Mouse (Mus musculus): ENCODE data around the gene Polg. TPM values are rescaled to one million over a fixed set of nuclear protein-coding genes. Genes with fewer than 3 reads are reported as not detected.

Polg gene
- polyA plus RNA-seq, 1 experiment, result 54.6 TPM

DNA sequence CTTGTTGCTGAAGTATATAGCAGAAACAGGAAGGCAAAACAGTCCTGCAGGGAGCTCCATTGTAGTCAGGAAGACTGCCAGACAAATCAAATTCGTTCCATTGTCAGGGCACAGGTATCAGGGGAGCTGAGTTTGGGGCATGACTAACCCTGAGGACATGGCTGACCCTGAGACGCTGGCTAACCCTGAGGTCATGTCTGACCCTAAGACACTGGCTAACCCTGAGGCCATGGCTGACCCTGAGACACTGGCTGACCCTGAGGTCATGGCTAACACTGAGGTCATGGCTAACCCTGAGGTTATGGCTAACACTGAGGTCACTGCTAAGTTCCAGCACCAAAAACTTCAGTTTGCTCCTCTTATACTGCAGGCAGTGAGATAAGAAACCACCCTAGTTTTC is 26.1 kb downstream of the Polg start:
- WGBS, result 96% methylated on average over 2 of the region's 2 CpGs
- H3K36me3 ChIP-seq (ENCODE audit: control insufficient read depth, insufficient read depth, low read length), result no peaks in the 10 kb centered on the region
- H3K27ac ChIP-seq (ENCODE audit: insufficient read depth, low read length), result no peak overlapping the region
- no peak overlapping the region for H3K4me3 ChIP-seq (ENCODE audit: extremely low read depth, insufficient read depth, insufficient read length)
- TF ChIP-seq CTCF (IDR thresholded peaks at IDR 0.05; ENCODE audit: extremely low read depth, insufficient read depth, insufficient read length, insufficient replicate concordance) (no peak), POLR2A (IDR thresholded peaks at IDR 0.05; ENCODE audit: low read depth, low read length) (no peak)
- no peak for DNase-seq (ENCODE audit: low read depth in 1 of 2, low spot score in 2 of 2)
- no peaks in the 10 kb centered on the region for H3K4me1 ChIP-seq (ENCODE audit: control insufficient read depth, insufficient read depth, insufficient read length)
- no peaks in the 10 kb centered on the region for H3K27me3 ChIP-seq (ENCODE audit: control insufficient read depth, insufficient read depth, low read length)

DNA sequence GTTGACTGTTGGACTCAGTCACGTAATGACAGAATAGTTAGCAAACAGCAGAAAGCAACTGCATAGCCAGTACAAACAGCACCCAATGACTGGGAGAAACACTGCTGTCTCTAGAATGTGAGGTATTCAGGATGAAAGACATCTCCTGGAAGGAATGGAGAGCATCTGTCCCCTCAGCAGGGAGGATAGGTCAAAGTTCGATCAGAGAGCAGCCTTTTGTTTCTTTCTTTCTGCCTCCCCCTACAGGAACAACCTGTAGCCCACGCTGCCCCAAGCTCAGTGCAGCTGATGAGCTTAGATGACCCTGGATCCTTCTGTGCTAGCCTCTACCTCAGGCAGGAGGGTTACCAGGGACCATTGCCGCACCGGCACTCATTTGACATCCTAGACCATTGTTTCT is 37.9 kb downstream of the Polg start:
- Histone ChIP-seq H3K27ac (ENCODE audit: insufficient read depth, low read length) (no peak overlapping the region), H3K36me3 (ENCODE audit: control insufficient read depth, insufficient read depth, low read length) (no peaks in the 10 kb centered on the region), H3K4me1 (ENCODE audit: control insufficient read depth, insufficient read depth, insufficient read length) (no peaks in the 10 kb centered on the region), H3K27me3 (ENCODE audit: control insufficient read depth, insufficient read depth, low read length) (no peaks in the 10 kb centered on the region), H3K4me3 (ENCODE audit: extremely low read depth, insufficient read depth, insufficient read length) (no peak overlapping the region)
- 89% methylated on average over 5 of the region's 5 CpGs for WGBS
- DNase-seq (ENCODE audit: low read depth in 1 of 2, low spot score in 2 of 2), result no peak
- TF ChIP-seq CTCF (IDR thresholded peaks at IDR 0.05; ENCODE audit: extremely low read depth, insufficient read depth, insufficient read length, insufficient replicate concordance) (no peak), POLR2A (IDR thresholded peaks at IDR 0.05; ENCODE audit: low read depth, low read length) (no peak)

DNA sequence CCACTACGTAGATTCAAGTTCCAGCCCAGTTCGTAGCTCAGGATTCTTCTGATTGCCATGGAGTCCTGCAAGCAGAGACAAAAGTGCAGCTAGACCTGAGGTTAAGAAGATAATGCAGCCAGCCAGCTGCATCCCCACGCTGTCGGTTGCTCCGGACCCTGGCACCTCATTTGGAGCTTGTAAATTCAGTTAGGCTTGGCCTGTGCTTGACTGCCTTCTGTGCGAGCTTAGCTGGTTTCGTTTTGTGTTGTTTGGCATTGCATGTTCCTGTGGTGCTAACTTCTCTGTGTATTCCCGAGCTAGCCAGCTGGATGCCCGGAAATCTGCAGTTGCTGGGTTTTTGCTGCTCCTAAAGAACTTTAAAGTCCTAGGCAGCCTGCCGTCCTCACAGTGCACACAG is 40.4 kb downstream of the Polg start:
- Histone ChIP-seq H3K27me3 (ENCODE audit: control insufficient read depth, insufficient read depth, low read length) (no peaks in the 10 kb centered on the region), H3K36me3 (ENCODE audit: control insufficient read depth, insufficient read depth, low read length) (no peaks in the 10 kb centered on the region), H3K4me3 (ENCODE audit: extremely low read depth, insufficient read depth, insufficient read length) (no peak overlapping the region), H3K27ac (ENCODE audit: insufficient read depth, low read length) (no peak overlapping the region), H3K4me1 (ENCODE audit: control insufficient read depth, insufficient read depth, insufficient read length) (no peaks in the 10 kb centered on the region)
- WGBS, result 95% methylated on average over 10 of the region's 10 CpGs
- TF ChIP-seq POLR2A (IDR thresholded peaks at IDR 0.05; ENCODE audit: low read depth, low read length) (no peak), CTCF (IDR thresholded peaks at IDR 0.05; ENCODE audit: extremely low read depth, insufficient read depth, insufficient read length, insufficient replicate concordance) (no peak)
- DNase-seq (ENCODE audit: low read depth in 1 of 2, low spot score in 2 of 2), result no peak

DNA sequence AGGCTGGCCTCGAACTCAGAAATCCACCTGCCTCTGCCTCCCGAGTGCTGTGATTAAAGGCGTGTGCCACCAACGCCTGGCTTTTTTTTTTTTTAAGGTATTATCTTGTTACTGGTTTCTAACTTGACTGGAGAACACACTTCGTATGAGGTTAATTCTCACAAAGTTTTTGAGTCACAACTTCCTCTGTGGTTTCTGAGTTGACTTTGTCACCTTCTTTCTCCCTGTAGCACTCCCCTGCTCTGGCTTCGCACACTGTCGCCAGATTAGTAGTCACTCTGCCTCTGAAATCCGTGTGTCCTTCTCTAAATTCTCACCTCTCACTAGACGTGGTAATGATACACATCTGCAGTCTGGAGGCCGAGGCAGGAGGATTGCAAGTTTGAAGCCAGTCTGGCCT is 43.3 kb downstream of the Polg start:
- Histone ChIP-seq H3K27ac (ENCODE audit: insufficient read depth, low read length) (no peak overlapping the region), H3K4me3 (ENCODE audit: extremely low read depth, insufficient read depth, insufficient read length) (no peak overlapping the region), H3K36me3 (ENCODE audit: control insufficient read depth, insufficient read depth, low read length) (no peaks in the 10 kb centered on the region), H3K27me3 (ENCODE audit: control insufficient read depth, insufficient read depth, low read length) (no peaks in the 10 kb centered on the region), H3K4me1 (ENCODE audit: control insufficient read depth, insufficient read depth, insufficient read length) (no peaks in the 10 kb centered on the region)
- DNase-seq (ENCODE audit: low read depth in 1 of 2, low spot score in 2 of 2), result no peak
- TF ChIP-seq CTCF (IDR thresholded peaks at IDR 0.05; ENCODE audit: extremely low read depth, insufficient read depth, insufficient read length, insufficient replicate concordance) (no peak), POLR2A (IDR thresholded peaks at IDR 0.05; ENCODE audit: low read depth, low read length) (no peak)
- WGBS, result 50% methylated on average over 10 of the region's 10 CpGs

GRCm38 (mm10) chr7:79419950-79420349 is 46.2 kb downstream of the Polg start:
- Histone ChIP-seq H3K27me3 (ENCODE audit: control insufficient read depth, insufficient read depth, low read length) (no peaks in the 10 kb centered on the region), H3K4me3 (ENCODE audit: extremely low read depth, insufficient read depth, insufficient read length) (no peak overlapping the region), H3K36me3 (ENCODE audit: control insufficient read depth, insufficient read depth, low read length) (no peaks in the 10 kb centered on the region), H3K27ac (ENCODE audit: insufficient read depth, low read length) (no peak overlapping the region), H3K4me1 (ENCODE audit: control insufficient read depth, insufficient read depth, insufficient read length) (no peaks in the 10 kb centered on the region)
- whole genome bisulfite sequencing, result 56% methylated on average over 7 of the region's 7 CpGs
- peak in 1 of 2 experiments; percentile 12 for DNase-seq (ENCODE audit: low read depth in 1 of 2, low spot score in 2 of 2)
- no peak for TF ChIP-seq POLR2A (IDR thresholded peaks at IDR 0.05; ENCODE audit: low read depth, low read length)
- no peak for TF ChIP-seq CTCF (IDR thresholded peaks at IDR 0.05; ENCODE audit: extremely low read depth, insufficient read depth, insufficient read length, insufficient replicate concordance)

- DNase-seq (ENCODE audit: low read depth in 1 of 2, low spot score in 2 of 2), result no peak
- Histone ChIP-seq H3K4me1 (ENCODE audit: control insufficient read depth, insufficient read depth, insufficient read length) (no peaks in the 10 kb centered on the region), H3K27ac (ENCODE audit: insufficient read depth, low read length) (no peak overlapping the region), H3K4me3 (ENCODE audit: extremely low read depth, insufficient read depth, insufficient read length) (no peak overlapping the region), H3K27me3 (ENCODE audit: control insufficient read depth, insufficient read depth, low read length) (no peaks in the 10 kb centered on the region), H3K36me3 (ENCODE audit: control insufficient read depth, insufficient read depth, low read length) (peaks cover 2% of the 10 kb centered on the region; the same call in 1 of the 2 replicates)
- TF ChIP-seq CTCF (IDR thresholded peaks at IDR 0.05; ENCODE audit: extremely low read depth, insufficient read depth, insufficient read length, insufficient replicate concordance), result no peak
- TF ChIP-seq POLR2A (IDR thresholded peaks at IDR 0.05; ENCODE audit: low read depth, low read length), result no peak
- WGBS, result 96% methylated on average over 18 of the region's 18 CpGs
These were observed 51.5 kb downstream of the Polg start for GRCm38 (mm10) chr7:79414449-79415375.

- H3K4me1 ChIP-seq (ENCODE audit: control insufficient read depth, insufficient read depth, insufficient read length), result no peaks in the 10 kb centered on the region
- no peaks in the 10 kb centered on the region for H3K36me3 ChIP-seq (ENCODE audit: control insufficient read depth, insufficient read depth, low read length)
- TF ChIP-seq CTCF (IDR thresholded peaks at IDR 0.05; ENCODE audit: extremely low read depth, insufficient read depth, insufficient read length, insufficient replicate concordance) (no peak), POLR2A (IDR thresholded peaks at IDR 0.05; ENCODE audit: low read depth, low read length) (no peak)
- H3K27me3 ChIP-seq (ENCODE audit: control insufficient read depth, insufficient read depth, low read length), result no peaks in the 10 kb centered on the region
- WGBS, result 93% methylated on average over 3 of the region's 3 CpGs
- no peak for DNase-seq (ENCODE audit: low read depth in 1 of 2, low spot score in 2 of 2)
- no peak overlapping the region for H3K4me3 ChIP-seq (ENCODE audit: extremely low read depth, insufficient read depth, insufficient read length)
- H3K27ac ChIP-seq (ENCODE audit: insufficient read depth, low read length), result no peak overlapping the region
These were observed 65.9 kb downstream of the Polg start for GRCm38 (mm10) chr7:79400296-79400695.

Data from spleen, adult 2 months (tissue).